Mouse (Mus musculus) E14TG2a.4 (cell line): Measurements from ENCODE around the gene Ywhab.

ENCODE experiments used
- H3K27me3 ChIP-seq: 2 replicates; pipeline ENCODE4 v1.6.1; 2014; ENCODE audit warnings: low read length, control low read depth; ENCODE audit not compliant: insufficient read depth
- H3K36me3 ChIP-seq: 2 replicates; pipeline ENCODE4 v1.6.1; 2014; ENCODE audit warnings: low read length, control low read depth; ENCODE audit not compliant: insufficient read depth
- H3K4me1 ChIP-seq: replicated peaks from 2 replicates; pipeline ENCODE4 v1.6.1; 2014; ENCODE audit warnings: low read depth, low read length, control low read depth
- H3K4me3 ChIP-seq: replicated peaks from 2 replicates; pipeline ENCODE4 v1.5.1; 2014; ENCODE audit warnings: mild to moderate bottlenecking, low read length
- H3K9me3 ChIP-seq: 2 replicates; pipeline ENCODE4 v1.6.1; 2014; ENCODE audit warnings: low read length, control low read depth
- CTCF ChIP-seq: conservative IDR thresholded peaks from 2 replicates; pipeline ENCODE4 v1.5.1; 2014; ENCODE audit warnings: low read length
- NANOG ChIP-seq: IDR thresholded peaks from 2 replicates; pipeline ENCODE4 v1.6.1; 2014; ENCODE audit warnings: borderline replicate concordance, low read length, mixed read lengths
- POU5F1 ChIP-seq: IDR thresholded peaks from 2 replicates; pipeline ENCODE4 v1.6.1; 2014; ENCODE audit warnings: low read length, borderline replicate concordance

Ywhab gene

DNA sequence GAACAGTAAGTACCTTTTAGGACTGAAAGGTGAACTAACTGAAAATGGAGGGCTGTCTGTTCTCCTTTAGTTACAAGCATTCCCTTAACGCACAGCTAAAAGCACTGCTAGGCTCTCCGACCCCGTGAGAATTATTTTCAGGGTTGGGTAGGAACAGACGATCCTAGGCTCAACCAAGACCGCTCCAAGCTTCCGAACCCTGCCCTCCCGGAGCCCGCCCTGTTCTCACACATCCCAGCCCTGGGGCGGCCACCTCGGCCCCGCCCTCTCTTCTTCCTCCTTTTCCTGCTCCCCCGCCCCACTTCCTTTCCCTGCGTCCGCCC lies at the start of gene Ywhab:
TSS of gene Ywhab (plus strand) at position 307 of the 323 bp plus-strand sequence.
- Histone ChIP-seq H3K9me3 (no peaks in the 10 kb centered on the region), H3K4me3 (peak within 1 kb of the TSS; percentile 94), H3K4me1 (peaks cover 44% of the 10 kb centered on the region), H3K36me3 (peaks cover 29% of the 10 kb centered on the region), H3K27me3 (peaks cover 7% of the 10 kb centered on the region; the same call in 1 of the 2 replicates)
- TF ChIP-seq NANOG = no peak
- no peak for TF ChIP-seq POU5F1
- no peak for TF ChIP-seq CTCF

DNA sequence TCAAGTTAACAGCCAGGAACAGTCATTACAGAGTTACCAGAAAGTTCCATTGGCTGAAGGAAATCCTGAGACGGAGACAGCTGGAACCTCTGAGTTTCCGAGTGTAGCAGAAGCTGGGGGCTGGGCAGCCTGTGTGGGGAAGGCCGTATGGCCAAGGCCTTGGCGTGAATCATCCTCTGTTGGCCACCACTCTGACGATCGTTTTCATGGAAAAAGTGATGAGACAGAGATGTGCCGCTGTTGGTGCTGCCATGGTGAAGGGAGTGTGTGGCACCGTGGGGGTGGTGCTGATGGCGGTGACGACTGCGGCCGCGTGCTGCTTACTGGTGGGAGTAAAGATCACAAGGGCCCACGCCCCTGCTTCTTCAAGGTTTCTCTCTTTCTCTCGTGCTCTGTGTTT lies 48.5 kb upstream of the Ywhab start:
- no peak overlapping the region for H3K4me3 ChIP-seq
- peaks cover 34% of the 10 kb centered on the region for H3K27me3 ChIP-seq
- no peak for TF ChIP-seq POU5F1
- peaks cover 10% of the 10 kb centered on the region for H3K4me1 ChIP-seq
- no peaks in the 10 kb centered on the region for H3K9me3 ChIP-seq
- no peaks in the 10 kb centered on the region for H3K36me3 ChIP-seq

DNA sequence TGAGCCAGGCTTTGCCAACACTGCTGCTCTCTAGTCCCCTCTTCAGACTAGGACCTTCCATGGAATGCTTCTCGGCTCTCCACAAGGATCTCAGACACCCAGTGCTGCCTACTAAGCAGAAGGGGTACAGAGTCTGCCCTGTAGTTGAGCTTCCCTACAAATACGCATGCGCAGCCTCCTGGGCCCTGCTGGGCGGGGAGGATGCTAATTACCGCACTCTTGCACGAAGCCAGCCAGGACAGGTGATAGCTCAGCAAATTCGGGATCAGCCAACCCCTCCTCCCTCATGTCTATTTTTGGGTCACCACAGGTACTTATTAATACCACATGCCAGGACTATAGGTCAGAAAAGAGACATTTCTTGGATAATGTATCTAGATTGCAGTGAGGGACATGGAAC lies 46.8 kb upstream of the Ywhab start:
- peaks cover 10% of the 10 kb centered on the region for H3K4me1 ChIP-seq
- no peaks in the 10 kb centered on the region for H3K9me3 ChIP-seq
- peaks cover 34% of the 10 kb centered on the region for H3K27me3 ChIP-seq
- no peak for TF ChIP-seq CTCF
- no peak for TF ChIP-seq NANOG
- TF ChIP-seq POU5F1 = no peak
- H3K4me3 ChIP-seq = no peak overlapping the region
- H3K36me3 ChIP-seq = no peaks in the 10 kb centered on the region

GRCm38 (mm10) chr2:163951770-163952169 lies 43.0 kb upstream of the Ywhab start:
- no peaks in the 10 kb centered on the region for H3K36me3 ChIP-seq
- H3K27me3 ChIP-seq = peaks cover 32% of the 10 kb centered on the region

DNA sequence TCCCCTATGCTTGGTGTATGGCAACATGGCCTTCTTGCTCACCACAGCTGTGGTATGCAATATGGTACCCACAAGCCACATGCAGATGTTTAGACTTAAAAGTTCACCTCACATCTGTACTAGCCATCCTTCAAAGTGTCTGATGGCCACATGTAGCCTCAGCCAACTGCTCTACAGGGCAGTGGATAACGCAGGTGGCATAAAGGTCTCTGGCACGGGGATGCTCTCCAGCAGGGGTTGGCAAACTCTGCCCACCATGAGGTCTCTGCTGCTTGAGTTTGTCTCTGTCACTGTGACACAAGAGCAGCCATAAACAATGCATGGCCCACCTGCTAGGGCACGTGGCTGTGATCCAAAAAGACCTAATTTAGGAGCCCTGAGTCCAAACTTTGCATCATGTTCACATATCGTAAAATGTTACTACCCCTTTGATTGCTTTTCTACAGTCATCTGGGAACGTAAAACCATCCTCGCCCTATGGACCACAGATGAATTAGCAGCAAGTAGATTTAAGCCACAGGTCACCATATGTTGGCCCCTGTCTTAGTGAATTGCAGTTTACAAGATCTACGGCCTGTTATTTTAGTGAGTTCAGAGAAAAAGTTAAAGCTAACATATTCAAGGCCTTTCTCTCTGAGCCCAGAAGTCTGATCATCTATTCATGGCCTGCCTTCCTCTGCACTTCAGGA lies 41.0 kb upstream of the Ywhab start:
- Histone ChIP-seq H3K27me3 (peaks cover 24% of the 10 kb centered on the region), H3K36me3 (no peaks in the 10 kb centered on the region), H3K9me3 (no peaks in the 10 kb centered on the region), H3K4me3 (no peak overlapping the region), H3K4me1 (no peaks in the 10 kb centered on the region)
- TF ChIP-seq POU5F1 (no peak), NANOG (no peak), CTCF (no peak)

More at GRCm38 (mm10) chr2:163951770-163952169, 43.0 kb upstream of the Ywhab start:
- Histone ChIP-seq H3K4me1 (peaks cover 10% of the 10 kb centered on the region), H3K4me3 (no peak overlapping the region), H3K9me3 (no peaks in the 10 kb centered on the region)
- TF ChIP-seq CTCF (peak; percentile 60), NANOG (no peak)

DNA sequence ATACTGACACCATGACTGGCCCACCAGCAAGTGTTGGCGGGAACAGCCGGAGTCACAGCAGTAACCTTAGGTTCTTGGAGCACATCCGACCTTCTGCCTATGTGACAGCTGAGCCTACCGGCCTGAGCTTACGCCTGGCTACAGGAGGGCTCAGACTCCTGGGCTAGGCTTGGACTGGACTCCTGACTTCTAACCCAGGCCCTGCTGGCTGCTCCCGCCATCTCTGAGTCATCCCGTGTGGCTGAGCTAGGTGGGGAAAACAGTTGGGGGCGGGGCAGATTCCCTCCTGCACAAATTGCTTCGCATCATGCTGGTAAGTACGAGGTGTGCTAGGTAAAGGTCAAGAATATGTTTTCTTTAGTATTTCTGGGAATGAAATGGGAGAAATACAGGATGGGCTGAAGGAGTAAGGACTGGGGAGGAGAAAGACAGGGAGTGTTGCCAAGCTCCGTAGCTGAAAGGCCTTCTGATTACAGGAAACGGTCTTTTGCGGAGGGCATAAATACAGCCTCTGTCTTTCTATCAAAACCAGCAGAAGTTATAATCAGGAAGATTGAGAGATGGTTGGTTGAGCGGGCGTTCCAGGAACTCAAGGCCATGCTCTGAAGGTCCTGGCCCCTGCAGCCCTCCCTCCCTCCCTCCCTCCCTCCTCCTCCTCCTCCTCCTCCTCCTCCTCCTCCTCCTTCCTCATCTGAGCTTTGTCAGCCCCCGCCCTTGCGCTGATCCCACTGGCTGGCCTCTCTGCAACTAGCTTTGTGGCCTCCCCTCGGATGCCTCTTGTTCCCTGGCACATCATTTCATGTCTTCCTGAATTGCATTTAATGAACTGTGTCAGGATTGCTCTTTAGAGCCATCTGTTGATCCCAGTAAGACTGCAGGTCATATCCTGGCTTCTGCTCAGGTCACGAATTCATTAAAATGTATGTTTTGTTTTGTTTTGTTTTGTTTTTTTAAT lies 29.9 kb upstream of the Ywhab start:
- no peak overlapping the region for H3K4me3 ChIP-seq
- 0 out of 2 replicates have a peak, but pooled peaks cover 5% of the 10 kb centered on the region for H3K4me1 ChIP-seq
- H3K27me3 ChIP-seq = peaks cover 21% of the 10 kb centered on the region; the same call in 1 of the 2 replicates
- H3K36me3 ChIP-seq = no peaks in the 10 kb centered on the region
- H3K9me3 ChIP-seq = peaks cover 6% of the 10 kb centered on the region; the same call in 1 of the 2 replicates
- no peak for TF ChIP-seq CTCF
- no peak for TF ChIP-seq NANOG
- no peak for TF ChIP-seq POU5F1

DNA sequence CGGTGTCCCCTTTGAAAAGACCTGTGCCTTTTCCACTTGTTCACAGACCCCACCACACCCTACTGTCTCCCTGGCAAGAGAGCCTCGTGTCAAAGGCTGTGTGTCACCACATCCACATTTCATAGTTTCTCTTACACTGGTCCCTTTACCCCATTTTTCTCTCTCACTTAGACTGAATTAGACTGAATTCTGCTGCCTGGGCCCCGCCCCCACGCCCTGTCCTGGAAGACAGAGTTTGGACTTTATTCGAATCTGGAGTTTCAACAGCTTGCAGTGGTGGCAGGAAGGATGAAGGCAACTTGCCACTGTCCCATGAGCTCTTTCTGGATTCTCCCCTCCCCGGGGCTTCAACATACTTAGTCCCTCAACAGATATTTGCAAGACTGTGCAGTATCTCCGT lies 29.1 kb upstream of the Ywhab start:
- no peak for TF ChIP-seq POU5F1
- no peak for TF ChIP-seq NANOG
- TF ChIP-seq CTCF = no peak
- no peaks in the 10 kb centered on the region for H3K36me3 ChIP-seq

DNA sequence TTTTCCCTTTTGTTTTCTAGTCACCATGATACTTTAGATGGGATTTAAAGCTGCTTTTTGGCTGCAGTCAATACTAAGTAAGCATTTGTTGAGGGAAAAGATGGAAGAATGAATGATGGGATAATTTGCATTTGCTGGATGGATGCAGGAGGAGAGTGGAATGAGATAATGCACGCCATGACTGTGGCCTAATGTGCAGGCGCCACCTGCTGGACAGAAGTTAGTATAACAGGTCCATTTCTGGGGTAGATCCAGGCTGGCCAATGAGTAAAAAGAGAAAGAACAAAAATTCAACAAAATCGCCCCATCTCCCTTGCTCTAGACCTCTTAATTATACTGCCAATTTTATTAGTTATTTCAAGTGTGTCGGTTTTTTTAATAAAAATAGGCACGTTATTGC lies 26.2 kb upstream of the Ywhab start:
- Histone ChIP-seq H3K4me3 (no peak overlapping the region), H3K4me1 (0 out of 2 replicates have a peak, but pooled peaks cover 5% of the 10 kb centered on the region), H3K27me3 (peaks cover 18% of the 10 kb centered on the region; the same call in 1 of the 2 replicates), H3K9me3 (peaks cover 4% of the 10 kb centered on the region), H3K36me3 (no peaks in the 10 kb centered on the region)
- TF ChIP-seq NANOG (no peak), CTCF (peak; percentile 82), POU5F1 (no peak)

More for the DNA sequence above, 29.1 kb upstream of the Ywhab start:
- H3K4me3 ChIP-seq = no peak overlapping the region
- H3K9me3 ChIP-seq = peaks cover 6% of the 10 kb centered on the region; the same call in 1 of the 2 replicates
- 0 out of 2 replicates have a peak, but pooled peaks cover 5% of the 10 kb centered on the region for H3K4me1 ChIP-seq
- peaks cover 21% of the 10 kb centered on the region; the same call in 1 of the 2 replicates for H3K27me3 ChIP-seq

DNA sequence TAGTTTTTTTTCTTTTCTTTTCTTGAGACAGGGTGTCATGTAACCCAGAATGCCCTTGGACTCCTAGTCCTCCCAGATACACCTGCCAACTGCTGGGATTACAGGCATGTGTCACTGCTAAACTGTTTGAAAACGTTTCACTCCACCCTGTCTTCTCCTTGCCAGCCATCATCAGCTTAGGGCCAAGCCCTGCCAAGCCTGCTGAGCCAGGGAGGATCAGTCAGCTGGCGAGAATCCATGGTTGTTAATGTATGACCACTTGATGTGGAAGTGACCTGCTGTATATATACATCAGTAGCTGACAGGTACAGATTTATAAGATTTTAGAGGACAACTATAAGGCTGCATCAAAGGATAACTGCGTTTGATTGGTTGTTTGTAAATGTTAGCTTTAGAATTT lies 24.4 kb upstream of the Ywhab start:
- Histone ChIP-seq H3K4me1 (no peaks in the 10 kb centered on the region), H3K36me3 (no peaks in the 10 kb centered on the region), H3K4me3 (no peak overlapping the region), H3K9me3 (peaks cover 12% of the 10 kb centered on the region), H3K27me3 (peaks cover 18% of the 10 kb centered on the region; the same call in 1 of the 2 replicates)
- TF ChIP-seq NANOG (no peak), POU5F1 (no peak), CTCF (no peak)
